ENCODE assay signal across 8 mouse cellular contexts in genomic region chr8:64849091-64849896, GRCm38 (mm10). TPM values are rescaled to one million over a fixed set of nuclear protein-coding genes. Genes with fewer than 3 reads are reported as not detected.
DNase-seq lines count a peak whose midpoint lies in the region; ATAC-seq lines count a peak whose summit lies in the region.

No protein-coding gene starts in this region.

- H3K9ac ChIP-seq in forebrain, embryonic 14.5 days (ENCODE audit: low read length): peak overlapping the region; percentile 87

- H3K27ac ChIP-seq in forebrain, embryonic 14.5 days (ENCODE audit: low read depth, low read length): peak overlapping the region; percentile 87
- H3K27ac ChIP-seq in limb, embryonic 10.5 days: peak overlapping the region; percentile 93

- intact Hi-C loops in gastrocnemius, postnatal 36 days (cut with DNase I): loop anchor here (5.0 kb wide), 1 partner anchor 93 kb away; no protein-coding TSS in a partner anchor

- no peaks in the 10 kb centered on the region for H3K9me3 ChIP-seq in forebrain, embryonic 14.5 days (replicated peaks; ENCODE audit: control insufficient read depth, low read length)
- no peaks in the 10 kb centered on the region for H3K9me3 ChIP-seq in limb, embryonic 10.5 days (replicated peaks)

- peak overlapping the region; percentile 88 for H3K4me3 ChIP-seq in forebrain, embryonic 14.5 days (ENCODE audit: low read depth, low read length)
- peak overlapping the region; percentile 93 for H3K4me3 ChIP-seq in limb, embryonic 10.5 days

- H3K27me3 ChIP-seq in forebrain, embryonic 14.5 days (replicated peaks; ENCODE audit: control insufficient read depth, insufficient read depth, low read length): no peaks in the 10 kb centered on the region
- H3K27me3 ChIP-seq in limb, embryonic 10.5 days (ENCODE audit: low read depth, poor library complexity, severe bottlenecking): no peaks in the 10 kb centered on the region

- no peaks in the 10 kb centered on the region for H3K36me3 ChIP-seq in forebrain, embryonic 14.5 days (ENCODE audit: control insufficient read depth, insufficient read depth, low read length)
- no peaks in the 10 kb centered on the region for H3K36me3 ChIP-seq in limb, embryonic 10.5 days

- peak overlapping the region; percentile 88 for H3K4me2 ChIP-seq in forebrain, embryonic 14.5 days (ENCODE audit: low read length)

- peak; percentile 85 for ATAC-seq in forebrain, embryonic 14.5 days

- H3K4me1 ChIP-seq in forebrain, embryonic 14.5 days (ENCODE audit: control insufficient read depth, insufficient read depth, low read length): peaks cover 12% of the 10 kb centered on the region
- peaks cover 24% of the 10 kb centered on the region for H3K4me1 ChIP-seq in limb, embryonic 10.5 days

- peak; percentile 64 for DNase-seq in gastrocnemius, postnatal 10 days
- no peak for DNase-seq in gastrocnemius, postnatal 36 days
- DNase-seq in spleen, postnatal 10 days (ENCODE audit: low spot score in 2 of 2): peak; percentile 25 to 52
- no peak for DNase-seq in spleen, adult 12 weeks (ENCODE audit: low spot score)
- DNase-seq in forebrain, embryonic 14.5 days (ENCODE audit: low spot score): peak; percentile 58
- peak; percentile 67 for DNase-seq in limb, embryonic 10.5 days (ENCODE audit: low spot score)
- peak; percentile 64 for DNase-seq in neural tube, embryonic 10.5 days (ENCODE audit: extremely low spot score, low spot score)
- DNase-seq in frontal cortex, postnatal 14 days (ENCODE audit: low spot score in 2 of 2): no peak

- under 1% methylated on average over 28 of the region's 100 CpGs for WGBS in forebrain, embryonic 14.5 days
- WGBS in limb, embryonic 10.5 days: 4% methylated on average over 90 of the region's 100 CpGs

RNA-seq across cellular contexts. Expression of gene Klhl2, which starts 0.5 kb away (rescaled TPM):
- total RNA-seq in gastrocnemius, postnatal 10 days (2021): 1 to 10 TPM; 7.1 to 7.3 TPM
- total RNA-seq in gastrocnemius, postnatal 36 days (2021): 1 to 10 TPM; 4.8 to 8.3 TPM
- 16.3 and 20.6 TPM in 2 replicates for polyA plus RNA-seq in forebrain, embryonic 14.5 days (2014; fragmentation: Nextera tagmentation; extraction: Ambion mirVana)
- 11.0 and 11.7 TPM in 2 replicates for polyA plus RNA-seq in limb, embryonic 10.5 days (2016; fragmentation: Nextera tagmentation; extraction: Ambion mirVana)

Comparison
In these comparisons a context has a peak if more than half of its experiments do, and no peak if none do; other contexts are left out.
1. DNase-seq: peak in gastrocnemius, postnatal 10 days (single experiment), spleen, postnatal 10 days (2 of 2), forebrain, embryonic 14.5 days (single experiment), limb, embryonic 10.5 days (single experiment) and neural tube, embryonic 10.5 days (single experiment); none in gastrocnemius, postnatal 36 days (0 of 2), spleen, adult 12 weeks (single experiment) and frontal cortex, postnatal 14 days (0 of 2).